Mouse (Mus musculus): ENCODE results near the gene Stim2. TPM values are rescaled to one million over a fixed set of nuclear protein-coding genes. Genes with fewer than 3 reads are reported as not detected.
A peak's percentile ranks its signal among the peaks of the same experiment; 100 is the strongest.

The Stim2 gene
- polyA plus RNA-seq, 1 experiment from 2014 or later = 5.4 TPM

- peak; percentile 66 for DNase-seq
- no peak for TF ChIP-seq EP300 (IDR thresholded peaks at IDR 0.05; ENCODE audit: low read depth)
- TF ChIP-seq CTCF (IDR thresholded peaks at IDR 0.05; ENCODE audit: low read depth) = no peak; the same call in 1 of the 2 replicates
- WGBS (ENCODE audit: insufficient replicate concordance) = under 1% methylated on average over 60 of the region's 76 CpGs
- no peaks in the 10 kb centered on the region for H3K27me3 ChIP-seq (ENCODE audit: insufficient read depth, low read length)
- no peaks in the 10 kb centered on the region for H3K9me3 ChIP-seq (ENCODE audit: low read length)
- H3K4me1 ChIP-seq (ENCODE audit: insufficient read depth) = peaks cover 22% of the 10 kb centered on the region
- peak overlapping the region; percentile 92 for H3K4me2 ChIP-seq (ENCODE audit: low read depth, low read length)
- ATAC-seq = peak; percentile 55
- peak overlapping the region; percentile 94 for H3K9ac ChIP-seq (replicated peaks)
- H3K4me3 ChIP-seq (ENCODE audit: low read depth, low read length) = peak overlapping the region; percentile 97
- peak overlapping the region; percentile 93 for H3K27ac ChIP-seq (ENCODE audit: low read depth)
- H3K36me3 ChIP-seq (replicated peaks; ENCODE audit: insufficient read depth, low read length) = no peaks in the 10 kb centered on the region
These were observed 603 bp downstream of the Stim2 start for GRCm38 (mm10) chr5:53998743-53999460.

GRCm38 (mm10) chr5:53999461-53999770, 1.1 kb downstream of the Stim2 start:
- H3K4me2 ChIP-seq (ENCODE audit: low read depth, low read length) = peak overlapping the region; percentile 92
- ATAC-seq (no peak), DNase-seq (no peak)
- WGBS (ENCODE audit: insufficient replicate concordance) = 1% methylated on average over 6 of the region's 6 CpGs
- H3K27me3 ChIP-seq (ENCODE audit: insufficient read depth, low read length) = no peaks in the 10 kb centered on the region
- no peaks in the 10 kb centered on the region for H3K36me3 ChIP-seq (replicated peaks; ENCODE audit: insufficient read depth, low read length)
- TF ChIP-seq EP300 (IDR thresholded peaks at IDR 0.05; ENCODE audit: low read depth) (no peak), CTCF (IDR thresholded peaks at IDR 0.05; ENCODE audit: low read depth) (peak; percentile 20)
- no peaks in the 10 kb centered on the region for H3K9me3 ChIP-seq (ENCODE audit: low read length)
- peaks cover 21% of the 10 kb centered on the region for H3K4me1 ChIP-seq (ENCODE audit: insufficient read depth)
- H3K9ac ChIP-seq (replicated peaks) = peak overlapping the region; percentile 94
- peak overlapping the region; percentile 93 for H3K27ac ChIP-seq (ENCODE audit: low read depth)
- H3K4me3 ChIP-seq (ENCODE audit: low read depth, low read length) = peak overlapping the region; percentile 97

GRCm38 (mm10) chr5:53999831-54000230, 1.5 kb downstream of the Stim2 start:
- Histone ChIP-seq H3K9ac (replicated peaks) (peak overlapping the region; percentile 94; the same call in 1 of the 2 replicates), H3K4me1 (ENCODE audit: insufficient read depth) (peaks cover 19% of the 10 kb centered on the region), H3K4me2 (ENCODE audit: low read depth, low read length) (peak overlapping the region; percentile 92), H3K27ac (ENCODE audit: low read depth) (no peak overlapping the region), H3K27me3 (ENCODE audit: insufficient read depth, low read length) (no peaks in the 10 kb centered on the region), H3K36me3 (replicated peaks; ENCODE audit: insufficient read depth, low read length) (no peaks in the 10 kb centered on the region), H3K4me3 (ENCODE audit: low read depth, low read length) (peak overlapping the region; percentile 97), H3K9me3 (ENCODE audit: low read length) (no peaks in the 10 kb centered on the region)
- ATAC-seq (no peak), DNase-seq (no peak)
- TF ChIP-seq CTCF (IDR thresholded peaks at IDR 0.05; ENCODE audit: low read depth) (no peak), EP300 (IDR thresholded peaks at IDR 0.05; ENCODE audit: low read depth) (no peak)
- WGBS (ENCODE audit: insufficient replicate concordance) = 1% methylated on average over 2 of the region's 2 CpGs

- WGBS (ENCODE audit: insufficient replicate concordance) = 57% methylated on average over 5 of the region's 5 CpGs
- no peak for ATAC-seq
- Histone ChIP-seq H3K27ac (ENCODE audit: low read depth) (no peak overlapping the region), H3K4me2 (ENCODE audit: low read depth, low read length) (peak overlapping the region; percentile 22; the same call in 1 of the 2 replicates), H3K9ac (replicated peaks) (no peak overlapping the region), H3K9me3 (ENCODE audit: low read length) (no peaks in the 10 kb centered on the region), H3K4me3 (ENCODE audit: low read depth, low read length) (no peak overlapping the region), H3K4me1 (ENCODE audit: insufficient read depth) (peaks cover 21% of the 10 kb centered on the region; the same call in 1 of the 2 replicates), H3K27me3 (ENCODE audit: insufficient read depth, low read length) (no peaks in the 10 kb centered on the region), H3K36me3 (replicated peaks; ENCODE audit: insufficient read depth, low read length) (no peaks in the 10 kb centered on the region)
- TF ChIP-seq EP300 (IDR thresholded peaks at IDR 0.05; ENCODE audit: low read depth) (no peak), CTCF (IDR thresholded peaks at IDR 0.05; ENCODE audit: low read depth) (no peak)
- no peak for DNase-seq
These were observed 2.7 kb downstream of the Stim2 start for GRCm38 (mm10) chr5:54001021-54001420.

- no peak overlapping the region for H3K27ac ChIP-seq (ENCODE audit: low read depth)
- H3K9me3 ChIP-seq (ENCODE audit: low read length) = no peaks in the 10 kb centered on the region
- DNase-seq (no peak), ATAC-seq (no peak)
- WGBS (ENCODE audit: insufficient replicate concordance) = 71% methylated on average over 2 of the region's 2 CpGs
- H3K4me2 ChIP-seq (ENCODE audit: low read depth, low read length) = no peak overlapping the region; the same call in 1 of the 2 replicates
- H3K4me1 ChIP-seq (ENCODE audit: insufficient read depth) = peaks cover 10% of the 10 kb centered on the region; the same call in 1 of the 2 replicates
- no peak overlapping the region for H3K4me3 ChIP-seq (ENCODE audit: low read depth, low read length)
- TF ChIP-seq CTCF (IDR thresholded peaks at IDR 0.05; ENCODE audit: low read depth) (no peak), EP300 (IDR thresholded peaks at IDR 0.05; ENCODE audit: low read depth) (no peak)
- no peak overlapping the region for H3K9ac ChIP-seq (replicated peaks)
- no peaks in the 10 kb centered on the region for H3K27me3 ChIP-seq (ENCODE audit: insufficient read depth, low read length)
- H3K36me3 ChIP-seq (replicated peaks; ENCODE audit: insufficient read depth, low read length) = no peaks in the 10 kb centered on the region
These were observed 7.0 kb downstream of the Stim2 start for GRCm38 (mm10) chr5:54005111-54005864.

GRCm38 (mm10) chr5:54005865-54006225, 7.5 kb downstream of the Stim2 start:
- no peaks in the 10 kb centered on the region for H3K9me3 ChIP-seq (ENCODE audit: low read length)
- H3K4me1 ChIP-seq (ENCODE audit: insufficient read depth) = peaks cover 8% of the 10 kb centered on the region; the same call in 1 of the 2 replicates
- no peak overlapping the region for H3K4me2 ChIP-seq (ENCODE audit: low read depth, low read length)
- H3K4me3 ChIP-seq (ENCODE audit: low read depth, low read length) = no peak overlapping the region
- DNase-seq (no peak), ATAC-seq (no peak)
- no peak overlapping the region for H3K9ac ChIP-seq (replicated peaks)
- no peaks in the 10 kb centered on the region for H3K27me3 ChIP-seq (ENCODE audit: insufficient read depth, low read length)
- no peak for TF ChIP-seq CTCF (IDR thresholded peaks at IDR 0.05; ENCODE audit: low read depth)
- TF ChIP-seq EP300 (IDR thresholded peaks at IDR 0.05; ENCODE audit: low read depth) = no peak
- no peak overlapping the region for H3K27ac ChIP-seq (ENCODE audit: low read depth)
- H3K36me3 ChIP-seq (replicated peaks; ENCODE audit: insufficient read depth, low read length) = no peaks in the 10 kb centered on the region
- WGBS (ENCODE audit: insufficient replicate concordance) = 53% methylated on average over 6 of the region's 6 CpGs
